In genomic region chr6:54983526-54984050, GRCm38 (mm10) we compare ENCODE assay signal across 27 mouse cellular contexts.
"Had no signal": no experiment of that assay in that cellular context is flagged by ENCODE, and none has a peak within 500 bp of the region (broad histone marks: within the 10 kb centered on the region; RNA-seq: fewer than 3 reads in every experiment).

No protein-coding gene starts in this region.

- H3K9me3 ChIP-seq: heart, embryonic 13.5 days; heart, embryonic 15.5 days; hindbrain, embryonic 10.5 days; hindbrain, embryonic 12.5 days; intestine, embryonic 15.5 days; limb, embryonic 13.5 days; limb, embryonic 15.5 days; liver, embryonic 12.5 days had no signal

- H3K9ac ChIP-seq: heart, embryonic 13.5 days; heart, embryonic 15.5 days; hindbrain, embryonic 12.5 days; hindbrain, embryonic 14.5 days; intestine, embryonic 15.5 days; limb, embryonic 13.5 days; limb, embryonic 15.5 days; liver, embryonic 12.5 days; liver, embryonic 14.5 days had no signal

- ATAC-seq: hindbrain, embryonic 16.5 days; inflammation-experienced regulatory T-cells, adult 6 months; intestine, embryonic 15.5 days; intestine, postnatal 0 days; liver, embryonic 12.5 days had no signal

- H3K27ac ChIP-seq: gastrocnemius, adult 2 months; heart, adult 2 months; heart, embryonic 13.5 days; heart, embryonic 15.5 days; hindbrain, embryonic 10.5 days; hindbrain, embryonic 12.5 days; hindbrain, embryonic 14.5 days; intestine, embryonic 15.5 days; layer of hippocampus, adult 2 months; limb, embryonic 13.5 days; limb, embryonic 15.5 days; liver, embryonic 12.5 days; liver, embryonic 14.5 days had no signal

- H3K4me2 ChIP-seq: heart, embryonic 11.5 days; heart, embryonic 13.5 days; heart, embryonic 15.5 days; hindbrain, embryonic 12.5 days; hindbrain, embryonic 14.5 days; intestine, embryonic 15.5 days; limb, embryonic 13.5 days; limb, embryonic 15.5 days; liver, embryonic 12.5 days had no signal

- H3K36me3 ChIP-seq: heart, embryonic 13.5 days; heart, embryonic 15.5 days; intestine, embryonic 15.5 days; limb, embryonic 13.5 days; limb, embryonic 15.5 days; liver, embryonic 12.5 days had no signal

- H3K4me1 ChIP-seq: heart, embryonic 13.5 days; heart, embryonic 15.5 days; hindbrain, embryonic 10.5 days; hindbrain, embryonic 12.5 days; intestine, embryonic 15.5 days; limb, embryonic 13.5 days; limb, embryonic 15.5 days; liver, embryonic 12.5 days had no signal

- DNase-seq: gastrocnemius, adult 2 months; gastrocnemius, postnatal 10 days; gastrocnemius, postnatal 25 days; heart, adult 2 months; heart, postnatal 4 days; kidney, adult 18-20 months; kidney, adult 8-10 months; kidney, postnatal 10 days; kidney, postnatal 25 days; kidney, postnatal 4 days; layer of hippocampus, postnatal 36 days; left cerebral cortex, postnatal 4 days had no signal

- H3K27me3 ChIP-seq: heart, embryonic 13.5 days; heart, embryonic 15.5 days; hindbrain, embryonic 12.5 days; intestine, embryonic 15.5 days; limb, embryonic 13.5 days; limb, embryonic 15.5 days; liver, embryonic 12.5 days had no signal

- H3K4me3 ChIP-seq: gastrocnemius, adult 2 months; heart, adult 2 months; heart, embryonic 13.5 days; heart, embryonic 15.5 days; hindbrain, embryonic 10.5 days; hindbrain, embryonic 12.5 days; intestine, embryonic 15.5 days; layer of hippocampus, adult 2 months; limb, embryonic 13.5 days; limb, embryonic 15.5 days; liver, embryonic 12.5 days had no signal
